Mouse (Mus musculus) ovary, adult 18-20 months (tissue): ENCODE measurements around the gene Serpinb2.

ENCODE experiments used
- DNase-seq: peaks from one replicate; pipeline ENCODE4 v3.0.0; 2022; ENCODE audit warnings: low spot score, mixed read lengths

Gene Serpinb2

GRCm38 (mm10) chr1:107511252-107511651, at the start of gene Serpinb2:
Gene Serpinb2, plus strand, starts transcription at chr1:107511423.
- no peak for DNase-seq

GRCm38 (mm10) chr1:107479909-107480308, 31.3 kb upstream of the Serpinb2 start:
- DNase-seq: no peak

GRCm38 (mm10) chr1:107481452-107481851, 29.8 kb upstream of the Serpinb2 start:
- DNase-seq: no peak

- no peak for DNase-seq
Observed at GRCm38 (mm10) chr1:107489577-107489976, 21.6 kb upstream of the Serpinb2 start.

GRCm38 (mm10) chr1:107496789-107497188, 14.4 kb upstream of the Serpinb2 start:
- no peak for DNase-seq

GRCm38 (mm10) chr1:107502025-107502424, 9.2 kb upstream of the Serpinb2 start:
- DNase-seq: no peak

GRCm38 (mm10) chr1:107503294-107503693, 7.9 kb upstream of the Serpinb2 start:
- no peak for DNase-seq

GRCm38 (mm10) chr1:107505898-107506562, 5.2 kb upstream of the Serpinb2 start:
- no peak for DNase-seq

GRCm38 (mm10) chr1:107512194-107513138, 1.2 kb downstream of the Serpinb2 start:
- DNase-seq: no peak

- no peak for DNase-seq
Observed at GRCm38 (mm10) chr1:107513530-107513929, 2.3 kb downstream of the Serpinb2 start.

GRCm38 (mm10) chr1:107515839-107516498, 4.7 kb downstream of the Serpinb2 start:
- DNase-seq: no peak

GRCm38 (mm10) chr1:107525592-107525991, 14.4 kb downstream of the Serpinb2 start:
- no peak for DNase-seq

GRCm38 (mm10) chr1:107528325-107529078, 17.3 kb downstream of the Serpinb2 start:
- DNase-seq: no peak

GRCm38 (mm10) chr1:107529365-107530052, 18.3 kb downstream of the Serpinb2 start:
- no peak for DNase-seq

GRCm38 (mm10) chr1:107533736-107534135, 22.5 kb downstream of the Serpinb2 start:
- no peak for DNase-seq

- DNase-seq: no peak
Observed at GRCm38 (mm10) chr1:107537435-107537834, 26.2 kb downstream of the Serpinb2 start.

- no peak for DNase-seq
Observed at GRCm38 (mm10) chr1:107559494-107559893, 48.3 kb downstream of the Serpinb2 start.

- DNase-seq: no peak
Observed at GRCm38 (mm10) chr1:107562110-107562509, 50.9 kb downstream of the Serpinb2 start.

GRCm38 (mm10) chr1:107565644-107566043, 54.4 kb downstream of the Serpinb2 start:
- no peak for DNase-seq

- DNase-seq: no peak
Observed at GRCm38 (mm10) chr1:107576094-107576493, 64.9 kb downstream of the Serpinb2 start.

GRCm38 (mm10) chr1:107577514-107577913, 66.3 kb downstream of the Serpinb2 start:
- no peak for DNase-seq
